Mouse (Mus musculus): ENCODE results near the gene Pde1b. TPM values are rescaled to one million over a fixed set of nuclear protein-coding genes. Genes with fewer than 3 reads are reported as not detected.

Gene Pde1b
- polyA plus RNA-seq, 1 experiment from 2014 or later: 11.3 TPM

GRCm38 (mm10) chr15:103486658-103487057 lies 16.2 kb upstream of the Pde1b start:
- 0% methylated on average over 1 of the region's 1 CpGs for WGBS (ENCODE audit: missing documents)
- H3K4me3 ChIP-seq (ENCODE audit: inconsistent target): no peak overlapping the region
- peaks cover 69% of the 10 kb centered on the region for H3K36me3 ChIP-seq (ENCODE audit: inconsistent target)
- H3K79me2 ChIP-seq (ENCODE audit: inconsistent target): peaks cover 31% of the 10 kb centered on the region; the same call in 1 of the 2 replicates
- H3K27ac ChIP-seq: peak overlapping the region; percentile 61

- H3K36me3 ChIP-seq (ENCODE audit: inconsistent target): peaks cover 69% of the 10 kb centered on the region
- WGBS (ENCODE audit: missing documents): 68% methylated on average over 4 of the region's 4 CpGs
These were observed 14.5 kb upstream of the Pde1b start for GRCm38 (mm10) chr15:103488336-103488735.

DNA sequence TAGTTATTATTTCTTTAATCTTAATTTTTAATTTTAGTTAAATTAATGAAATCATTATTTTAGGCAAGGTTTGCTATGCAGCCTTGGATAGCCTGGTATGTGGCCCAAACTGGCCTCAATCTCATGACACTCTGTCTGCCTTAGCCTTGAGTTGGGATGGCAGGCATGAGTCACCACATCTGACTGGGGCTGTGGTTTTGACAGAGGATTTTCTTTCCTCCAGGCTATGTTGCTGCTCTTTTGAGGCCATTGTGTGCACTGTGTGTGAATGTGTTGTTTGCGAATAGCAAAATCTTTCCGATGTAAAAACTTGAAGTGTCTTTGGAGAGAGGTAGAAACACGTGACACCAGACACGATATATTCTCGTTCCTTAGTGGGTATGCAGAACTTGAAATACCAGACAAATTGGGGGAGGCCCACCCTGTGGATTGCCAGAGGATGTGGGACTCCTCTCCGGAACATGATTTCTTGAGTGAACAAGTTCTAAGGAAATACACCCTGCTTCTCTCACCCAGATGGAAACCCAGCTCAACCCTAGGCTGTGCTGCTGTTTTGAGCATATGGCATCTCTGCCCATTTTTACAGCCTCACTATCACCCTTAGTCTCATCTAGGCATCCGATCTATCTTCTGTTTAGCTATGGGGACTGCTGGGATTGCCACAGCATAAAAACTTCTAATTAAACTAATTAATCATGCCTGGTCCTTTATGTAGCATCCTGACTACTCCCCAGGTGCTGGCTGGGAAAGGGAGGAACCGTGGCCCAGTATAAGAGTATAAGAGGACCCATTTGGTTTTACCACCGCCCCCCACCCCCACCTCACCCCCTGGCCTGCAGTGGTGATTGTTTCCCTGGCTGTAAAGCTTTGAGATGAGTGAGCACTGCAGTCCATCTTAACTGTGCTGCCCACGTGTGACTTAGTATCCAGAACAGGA lies 6.4 kb upstream of the Pde1b start:
- peak overlapping the region; percentile 33 for H3K27ac ChIP-seq
- H3K79me2 ChIP-seq (ENCODE audit: inconsistent target): no peaks in the 10 kb centered on the region; the same call in 1 of the 2 replicates
- 93% methylated on average over 10 of the region's 10 CpGs for WGBS (ENCODE audit: missing documents)
- H3K4me3 ChIP-seq (ENCODE audit: inconsistent target): no peak overlapping the region
- peaks cover 80% of the 10 kb centered on the region for H3K36me3 ChIP-seq (ENCODE audit: inconsistent target)

More at GRCm38 (mm10) chr15:103488336-103488735, 14.5 kb upstream of the Pde1b start:
- Histone ChIP-seq H3K79me2 (ENCODE audit: inconsistent target) (peaks cover 16% of the 10 kb centered on the region; the same call in 1 of the 2 replicates), H3K27ac (no peak overlapping the region), H3K4me3 (ENCODE audit: inconsistent target) (no peak overlapping the region)

GRCm38 (mm10) chr15:103498157-103498556 lies 4.7 kb upstream of the Pde1b start:
- no peaks in the 10 kb centered on the region; the same call in 1 of the 2 replicates for H3K79me2 ChIP-seq (ENCODE audit: inconsistent target)
- H3K4me3 ChIP-seq (ENCODE audit: inconsistent target): no peak overlapping the region
- WGBS (ENCODE audit: missing documents): 95% methylated on average over 3 of the region's 3 CpGs
- no peak overlapping the region for H3K27ac ChIP-seq
- peaks cover 63% of the 10 kb centered on the region for H3K36me3 ChIP-seq (ENCODE audit: inconsistent target)

DNA sequence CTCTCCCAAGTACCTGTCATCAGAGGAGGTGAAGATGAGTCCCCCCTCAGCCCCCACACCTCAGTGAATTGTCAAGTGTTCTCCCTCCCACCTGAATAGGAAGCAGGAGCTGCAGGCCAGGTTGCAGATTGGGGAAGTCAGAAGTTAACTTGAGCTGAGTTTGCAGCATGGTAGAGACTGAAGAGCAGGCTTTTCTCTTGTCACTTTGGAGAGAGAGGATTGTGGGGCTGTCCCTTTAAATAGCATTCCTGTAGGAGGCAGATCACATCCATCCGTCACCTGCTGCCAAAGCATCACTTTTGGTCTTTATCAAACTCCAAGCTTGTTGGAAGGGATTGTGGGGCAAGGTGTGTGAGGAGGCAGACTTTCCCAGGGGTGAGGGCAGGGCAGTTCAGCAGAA lies 2.1 kb upstream of the Pde1b start:
- H3K4me3 ChIP-seq (ENCODE audit: inconsistent target): no peak overlapping the region
- H3K27ac ChIP-seq: no peak overlapping the region
- no peaks in the 10 kb centered on the region for H3K79me2 ChIP-seq (ENCODE audit: inconsistent target)
- H3K36me3 ChIP-seq (ENCODE audit: inconsistent target): peaks cover 64% of the 10 kb centered on the region
- 90% methylated on average over 1 of the region's 1 CpGs for WGBS (ENCODE audit: missing documents)

DNA sequence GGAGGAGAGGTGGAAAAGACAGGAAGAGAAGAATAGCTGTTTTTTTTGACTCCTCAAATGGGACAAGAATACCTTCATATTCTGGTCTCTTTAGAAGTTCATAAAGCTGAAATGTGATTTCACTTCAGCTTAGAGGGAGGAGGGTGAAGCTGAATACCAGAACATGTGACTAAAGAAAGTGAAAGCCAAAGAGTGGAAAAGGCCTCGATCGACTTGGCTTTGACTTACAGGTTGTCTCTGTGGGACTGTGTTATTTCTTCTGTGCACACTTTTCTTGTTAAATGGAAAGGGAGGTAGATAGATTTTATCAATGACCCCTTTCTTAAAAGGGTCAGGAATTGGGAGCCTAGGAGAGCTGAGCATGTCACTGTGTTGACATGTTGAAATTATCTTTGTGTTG lies 1.6 kb upstream of the Pde1b start:
- Histone ChIP-seq H3K79me2 (ENCODE audit: inconsistent target) (no peaks in the 10 kb centered on the region), H3K36me3 (ENCODE audit: inconsistent target) (peaks cover 64% of the 10 kb centered on the region), H3K27ac (no peak overlapping the region), H3K4me3 (ENCODE audit: inconsistent target) (no peak overlapping the region)
- WGBS (ENCODE audit: missing documents): 0% methylated on average over 2 of the region's 2 CpGs

DNA sequence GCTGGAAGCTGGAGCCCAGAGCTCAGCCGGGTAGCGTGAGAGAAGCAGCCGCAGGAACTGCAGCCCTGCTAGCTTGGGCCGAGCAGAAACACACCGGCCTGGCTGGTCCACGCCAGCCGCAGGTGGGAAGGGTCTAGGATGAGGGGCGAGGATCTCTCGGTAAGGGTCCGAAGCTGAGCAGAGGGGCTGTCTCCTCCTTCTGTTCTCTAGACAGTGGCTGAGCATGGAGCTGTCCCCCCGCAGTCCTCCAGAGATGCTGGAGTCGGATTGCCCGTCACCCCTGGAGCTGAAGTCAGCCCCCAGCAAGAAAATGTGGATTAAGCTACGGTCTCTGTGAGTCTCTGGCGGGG lies 392 bp downstream of the Pde1b start:
- 19% methylated on average over 12 of the region's 15 CpGs for WGBS (ENCODE audit: missing documents)
- peaks cover 57% of the 10 kb centered on the region for H3K36me3 ChIP-seq (ENCODE audit: inconsistent target)
- H3K27ac ChIP-seq: no peak overlapping the region
- H3K79me2 ChIP-seq (ENCODE audit: inconsistent target): no peaks in the 10 kb centered on the region
- H3K4me3 ChIP-seq (ENCODE audit: inconsistent target): no peak overlapping the region

GRCm38 (mm10) chr15:103503660-103504059 lies 826 bp downstream of the Pde1b start:
- Histone ChIP-seq H3K4me3 (ENCODE audit: inconsistent target) (no peak overlapping the region), H3K79me2 (ENCODE audit: inconsistent target) (no peaks in the 10 kb centered on the region), H3K27ac (no peak overlapping the region), H3K36me3 (ENCODE audit: inconsistent target) (peaks cover 53% of the 10 kb centered on the region)
- 78% methylated on average over 12 of the region's 12 CpGs for WGBS (ENCODE audit: missing documents)

DNA sequence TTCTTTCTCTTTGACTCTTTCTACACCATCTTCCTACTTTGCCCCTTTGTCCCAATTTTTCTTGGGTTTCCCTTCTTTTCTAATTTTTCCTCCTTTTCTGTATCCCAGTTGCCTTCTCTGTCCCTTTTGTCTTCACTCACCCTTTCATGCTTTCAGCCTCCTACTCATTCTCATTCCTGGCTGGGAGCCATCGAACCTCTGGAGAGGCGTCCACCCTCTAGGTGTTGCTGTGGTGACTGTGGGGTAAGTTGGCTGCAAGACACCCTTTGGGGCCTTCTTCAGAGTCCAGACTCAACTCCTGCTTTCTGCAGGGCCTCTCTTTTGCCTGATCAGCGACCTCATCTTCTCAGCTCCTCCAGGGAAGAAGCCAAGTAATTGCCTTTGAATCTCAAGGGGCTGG lies 6.5 kb downstream of the Pde1b start:
- H3K27ac ChIP-seq: no peak overlapping the region
- H3K36me3 ChIP-seq (ENCODE audit: inconsistent target): peaks cover 68% of the 10 kb centered on the region
- H3K79me2 ChIP-seq (ENCODE audit: inconsistent target): no peaks in the 10 kb centered on the region
- 100% methylated on average over 2 of the region's 3 CpGs for WGBS (ENCODE audit: missing documents)
- H3K4me3 ChIP-seq (ENCODE audit: inconsistent target): no peak overlapping the region

DNA sequence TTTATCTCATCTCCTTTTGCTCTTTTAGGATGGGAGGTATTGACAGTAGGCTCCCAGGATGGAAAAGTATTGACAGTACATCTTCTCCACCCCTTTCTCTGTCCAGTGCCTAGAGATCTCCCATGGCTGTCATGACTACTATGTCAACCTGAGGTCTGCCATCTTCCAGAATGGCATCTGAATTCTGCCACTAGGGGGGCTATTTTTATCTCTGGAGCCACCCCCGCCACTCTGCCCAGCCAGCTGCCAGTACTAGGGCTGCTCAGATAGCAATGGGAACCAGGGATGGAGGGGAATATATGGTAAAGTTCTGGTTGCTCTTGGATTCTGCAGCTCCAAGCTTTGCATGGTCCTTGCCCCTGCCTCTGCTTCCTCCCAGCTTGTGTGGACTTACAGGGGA lies 8.8 kb downstream of the Pde1b start:
- H3K36me3 ChIP-seq (ENCODE audit: inconsistent target): peaks cover 48% of the 10 kb centered on the region; the same call in 1 of the 2 replicates
- no peak overlapping the region for H3K27ac ChIP-seq
- no peaks in the 10 kb centered on the region for H3K79me2 ChIP-seq (ENCODE audit: inconsistent target)
- 80% methylated on average over 1 of the region's 1 CpGs for WGBS (ENCODE audit: missing documents)
- H3K4me3 ChIP-seq (ENCODE audit: inconsistent target): no peak overlapping the region

DNA sequence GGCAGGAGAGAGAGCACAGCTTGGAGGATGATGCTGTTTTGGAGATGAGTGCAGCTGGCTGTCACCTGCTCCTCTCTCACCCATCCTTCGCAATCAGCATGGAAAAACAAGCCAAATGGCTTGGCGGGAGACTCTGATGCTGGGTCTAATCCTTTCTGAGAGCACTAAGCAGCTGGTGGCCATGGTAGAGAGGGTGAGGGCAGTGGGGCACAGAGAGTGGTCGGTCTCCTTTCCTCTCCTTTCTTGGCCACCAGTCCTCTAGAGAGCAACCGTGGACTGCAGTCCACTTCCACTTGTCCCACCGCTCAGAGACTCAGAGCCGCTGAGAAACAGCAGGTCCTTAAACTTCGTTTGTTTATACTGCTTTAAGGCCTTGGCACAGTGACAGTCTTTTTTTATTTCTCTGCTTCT lies 10.8 kb downstream of the Pde1b start:
- peaks cover 44% of the 10 kb centered on the region; the same call in 1 of the 2 replicates for H3K36me3 ChIP-seq (ENCODE audit: inconsistent target)
- no peak overlapping the region for H3K4me3 ChIP-seq (ENCODE audit: inconsistent target)
- WGBS (ENCODE audit: missing documents): 52% methylated on average over 7 of the region's 7 CpGs

DNA sequence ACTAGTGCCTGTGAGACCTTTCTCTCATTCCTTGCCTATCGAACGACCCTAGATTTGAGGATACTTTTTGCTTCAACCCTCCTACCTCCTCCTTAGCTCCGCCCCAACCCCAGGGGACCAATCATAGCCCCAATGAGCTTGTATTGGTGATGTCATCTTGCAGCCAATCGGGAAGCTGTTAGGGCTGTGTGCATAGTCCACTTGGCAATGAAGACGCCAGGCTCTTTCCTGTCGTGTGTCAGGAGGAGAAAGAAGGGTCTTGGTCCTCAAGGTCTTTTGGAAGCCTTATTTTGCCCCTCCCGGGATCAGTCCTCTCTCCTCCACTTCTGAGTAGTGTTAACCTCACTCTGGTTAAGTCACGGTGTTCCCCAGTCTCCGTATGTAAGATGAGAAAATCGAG lies 11.3 kb downstream of the Pde1b start:
- Histone ChIP-seq H3K79me2 (ENCODE audit: inconsistent target) (no peaks in the 10 kb centered on the region), H3K27ac (no peak overlapping the region), H3K4me3 (ENCODE audit: inconsistent target) (no peak overlapping the region), H3K36me3 (ENCODE audit: inconsistent target) (peaks cover 39% of the 10 kb centered on the region; the same call in 1 of the 2 replicates)
- WGBS (ENCODE audit: missing documents): 22% methylated on average over 10 of the region's 10 CpGs

More for the DNA sequence above, 10.8 kb downstream of the Pde1b start:
- no peak overlapping the region for H3K27ac ChIP-seq
- no peaks in the 10 kb centered on the region for H3K79me2 ChIP-seq (ENCODE audit: inconsistent target)

DNA sequence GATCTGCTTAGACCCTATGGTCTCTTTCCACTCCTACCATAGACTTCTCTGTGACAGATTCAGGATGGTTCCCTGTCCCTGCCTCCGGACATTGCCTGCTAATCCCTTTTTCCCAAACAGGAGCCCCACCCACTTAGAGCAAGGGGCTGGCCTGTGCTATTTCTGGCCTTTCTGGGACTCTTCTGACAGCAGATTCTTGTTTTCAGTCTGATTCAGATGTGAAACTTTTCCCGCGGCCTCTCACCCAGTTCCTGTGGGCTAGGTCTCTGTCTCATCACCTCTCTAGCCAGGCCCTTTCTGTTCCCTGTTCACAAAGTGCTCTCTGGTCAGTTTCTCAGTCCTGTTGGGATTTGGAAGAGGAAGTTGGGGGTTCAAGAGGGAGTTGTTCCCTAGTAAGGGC lies 12.1 kb downstream of the Pde1b start:
- 65% methylated on average over 3 of the region's 3 CpGs for WGBS (ENCODE audit: missing documents)
- H3K4me3 ChIP-seq (ENCODE audit: inconsistent target): no peak overlapping the region
- H3K36me3 ChIP-seq (ENCODE audit: inconsistent target): peaks cover 39% of the 10 kb centered on the region
- no peaks in the 10 kb centered on the region for H3K79me2 ChIP-seq (ENCODE audit: inconsistent target)
- no peak overlapping the region for H3K27ac ChIP-seq

DNA sequence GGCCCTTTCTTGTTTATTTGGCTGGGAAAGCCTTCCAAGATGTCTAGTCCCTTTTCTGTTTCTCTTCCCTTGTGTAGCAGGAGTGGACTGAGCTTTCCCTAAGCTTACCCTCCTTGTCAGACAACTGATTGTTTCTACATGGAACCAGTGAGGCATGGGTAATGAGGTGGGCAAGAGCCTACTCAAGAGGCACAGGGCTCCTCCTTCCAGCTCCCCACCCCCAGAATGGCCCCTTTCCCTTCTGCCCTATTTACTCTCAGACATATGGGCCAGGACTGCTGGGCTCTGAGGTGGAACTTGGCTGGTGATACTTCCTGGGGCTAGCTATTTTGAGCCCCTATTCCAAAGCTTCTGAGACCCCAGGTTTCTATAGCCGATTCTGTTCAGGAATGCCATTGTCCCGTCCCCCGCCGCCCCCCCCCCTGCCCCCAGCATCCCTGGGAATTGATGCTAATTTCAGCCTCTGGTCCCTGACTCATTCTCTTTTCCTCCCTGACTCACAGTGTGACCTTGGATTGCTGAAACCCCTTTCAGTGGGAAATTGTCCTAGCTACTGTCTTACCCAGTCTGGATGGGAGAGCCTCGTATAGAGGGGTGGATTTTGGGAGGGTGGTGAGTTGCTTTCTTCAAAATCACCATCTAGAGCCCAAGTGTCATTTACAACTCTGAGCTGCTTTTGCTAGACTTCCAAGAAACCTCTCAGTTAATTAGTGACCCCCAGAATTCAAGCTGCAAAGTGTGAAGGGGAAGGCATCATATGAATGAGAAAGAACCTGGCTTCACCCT lies 16.0 kb downstream of the Pde1b start:
- H3K36me3 ChIP-seq (ENCODE audit: inconsistent target): peaks cover 45% of the 10 kb centered on the region
- WGBS (ENCODE audit: missing documents): 86% methylated on average over 3 of the region's 5 CpGs

More for the DNA sequence above, 16.0 kb downstream of the Pde1b start:
- H3K27ac ChIP-seq: no peak overlapping the region
- H3K4me3 ChIP-seq (ENCODE audit: inconsistent target): no peak overlapping the region
- no peaks in the 10 kb centered on the region for H3K79me2 ChIP-seq (ENCODE audit: inconsistent target)
